ENCODE assay signal across 16 mouse cellular contexts in genomic region chr19:37026408-37026807, GRCm38 (mm10).
DNase-seq lines count a peak whose midpoint lies in the region; ATAC-seq and TF ChIP-seq lines count a peak whose summit lies in the region.
"Had no signal": no experiment of that assay in that cellular context is flagged by ENCODE, and none has a peak within 500 bp of the region (broad histone marks: within the 10 kb centered on the region; RNA-seq: fewer than 3 reads in every experiment).

No protein-coding gene starts in this region.

- no peak overlapping the region for H3K4me2 ChIP-seq in kidney, embryonic 15.5 days
- no peak overlapping the region for H3K4me2 ChIP-seq in intestine, postnatal 0 days (replicated peaks; ENCODE audit: low read depth)
- H3K4me2 ChIP-seq: liver, embryonic 13.5 days; neural tube, embryonic 13.5 days had no signal

- no peak for TF ChIP-seq CTCF in intestine, postnatal 0 days (IDR thresholded peaks at IDR 0.05; ENCODE audit: low read depth)

- H3K36me3 ChIP-seq in kidney, embryonic 15.5 days = no peaks in the 10 kb centered on the region
- no peaks in the 10 kb centered on the region for H3K36me3 ChIP-seq in intestine, postnatal 0 days (ENCODE audit: control insufficient read depth, insufficient read depth)
- H3K36me3 ChIP-seq: liver, embryonic 13.5 days had no signal

- 25% methylated on average over 11 of the region's 11 CpGs for WGBS in kidney, embryonic 15.5 days
- 61% methylated on average over 11 of the region's 11 CpGs for WGBS in intestine, postnatal 0 days

- no peak overlapping the region for H3K4me3 ChIP-seq in kidney, embryonic 15.5 days (replicated peaks)
- H3K4me3 ChIP-seq in intestine, postnatal 0 days (ENCODE audit: low read depth, low read length) = no peak overlapping the region
- H3K4me3 ChIP-seq: liver, embryonic 13.5 days; neural tube, embryonic 13.5 days had no signal

- no peak overlapping the region for H3K9ac ChIP-seq in kidney, embryonic 15.5 days
- H3K9ac ChIP-seq in intestine, postnatal 0 days (ENCODE audit: low read depth, low read length) = no peak overlapping the region
- H3K9ac ChIP-seq: liver, embryonic 13.5 days; neural tube, embryonic 13.5 days had no signal

- H3K27me3 ChIP-seq in kidney, embryonic 15.5 days = no peaks in the 10 kb centered on the region
- no peaks in the 10 kb centered on the region for H3K27me3 ChIP-seq in intestine, postnatal 0 days (replicated peaks; ENCODE audit: control insufficient read depth, insufficient read depth, low read length)
- H3K27me3 ChIP-seq: CH12.LX; liver, embryonic 13.5 days; neural tube, embryonic 13.5 days had no signal

- peak; percentile 43; the same call in 1 of the 2 replicates for ATAC-seq in kidney, embryonic 15.5 days (replicated peaks; ENCODE audit: low FRiP score)
- ATAC-seq in intestine, postnatal 0 days = no peak
- ATAC-seq: forebrain, embryonic 14.5 days; intestine, embryonic 16.5 days had no signal

- peak; percentile 46 to 68 for DNase-seq in adrenal gland, adult (ENCODE audit: inconsistent age in 2 of 2, low spot score in 1 of 2)
- DNase-seq in adrenal gland, postnatal 4 days (ENCODE audit: low spot score in 2 of 2) = no peak
- no peak for DNase-seq in kidney, postnatal 10 days
- peak; percentile 45 for DNase-seq in ovary, postnatal 36 days (ENCODE audit: low spot score)
- no peak for DNase-seq in ovary, postnatal 14 days (ENCODE audit: low spot score)
- no peak for DNase-seq in natural killer cell, adult 2 months (ENCODE audit: low spot score in 2 of 2)
- DNase-seq: left cerebral cortex, postnatal 4 days; liver, embryonic 13.5 days; right cerebral cortex, adult 18-20 months; spleen, adult 18-20 months had no signal

- no peaks in the 10 kb centered on the region for H3K9me3 ChIP-seq in kidney, embryonic 15.5 days (replicated peaks)
- H3K9me3 ChIP-seq in intestine, postnatal 0 days (ENCODE audit: control insufficient read depth) = no peaks in the 10 kb centered on the region
- H3K9me3 ChIP-seq: liver, embryonic 13.5 days; neural tube, embryonic 13.5 days had no signal

- H3K4me1 ChIP-seq in kidney, embryonic 15.5 days = peaks cover 11% of the 10 kb centered on the region
- no peaks in the 10 kb centered on the region for H3K4me1 ChIP-seq in intestine, postnatal 0 days (replicated peaks; ENCODE audit: control insufficient read depth, insufficient read depth, low read length)
- H3K4me1 ChIP-seq: liver, embryonic 13.5 days had no signal

- H3K27ac ChIP-seq in kidney, embryonic 15.5 days = no peak overlapping the region
- H3K27ac ChIP-seq in intestine, postnatal 0 days (ENCODE audit: low read depth, low read length) = no peak overlapping the region
- H3K27ac ChIP-seq: liver, embryonic 13.5 days; neural tube, embryonic 13.5 days had no signal

Comparison
In these comparisons a context has a peak if more than half of its experiments do, and no peak if none do; other contexts are left out.
1. DNase-seq: peak in adrenal gland, adult (2 of 2) and ovary, postnatal 36 days (single experiment); none in adrenal gland, postnatal 4 days (0 of 2), kidney, postnatal 10 days (single experiment), ovary, postnatal 14 days (single experiment) and natural killer cell, adult 2 months (0 of 2).